Mouse (Mus musculus): Measurements from ENCODE around the gene Bcl11a. TPM values are rescaled to one million over a fixed set of nuclear protein-coding genes. Genes with fewer than 3 reads are reported as not detected.
A peak's percentile ranks its signal among the peaks of the same experiment; 100 is the strongest.

Bcl11a gene
- total and polyA plus RNA-seq, 3 experiments = 37.0 to 112 (median 83.8) TPM

GRCm38 (mm10) chr11:24094086-24094487, 16.2 kb downstream of the Bcl11a start:
- Histone ChIP-seq H3K4me1 (ENCODE audit: control insufficient read depth in 1 of 2, insufficient read depth in 2 of 2, low read length in 2 of 2) (peaks cover 30 to 32% of the 10 kb centered on the region in 2 experiments), H3K27ac (ENCODE audit: control insufficient read depth, low read depth, low read length) (no peak overlapping the region)
- TF ChIP-seq TCF12 (IDR thresholded peaks at IDR 0.05; ENCODE audit: low read depth, low read length) (0 out of 2 replicates have a peak, but pooled peaks have one; percentile 7), ZMIZ1 (IDR thresholded peaks at IDR 0.05; ENCODE audit: low read depth, low read length) (peak; percentile 26; the same call in 1 of the 2 replicates), HCFC1 (IDR thresholded peaks at IDR 0.05; ENCODE audit: low read depth, low read length) (no peak), CTCF (IDR thresholded peaks at IDR 0.05 in 2 of 3, conservative IDR thresholded peaks at IDR 0.05 in 1 of 3; ENCODE audit: control insufficient read depth in 1 of 3, insufficient read depth in 1 of 3, low read depth in 2 of 3, low read length in 3 of 3, poor library complexity in 1 of 3, severe bottlenecking in 1 of 3) (peak; percentile 10 to 34 (median 25); a peak in 3 of 6 replicates)

GRCm38 (mm10) chr11:24095236-24095635, 17.4 kb downstream of the Bcl11a start:
- Histone ChIP-seq H3K27me3 (ENCODE audit: control insufficient read depth in 1 of 2, insufficient read depth in 2 of 2, low read length in 2 of 2) (no peaks in the 10 kb centered on the region), H3K4me1 (ENCODE audit: control insufficient read depth in 1 of 2, insufficient read depth in 2 of 2, low read length in 2 of 2) (peaks cover 39 to 40% of the 10 kb centered on the region in 2 experiments), H3K9me3 (replicated peaks; ENCODE audit: insufficient read depth, low read length) (no peaks in the 10 kb centered on the region), H3K9ac (ENCODE audit: control insufficient read depth, low read depth, low read length, poor library complexity, severe bottlenecking) (no peak overlapping the region), H3K79me2 (ENCODE audit: control insufficient read depth, insufficient read depth, low read length, poor library complexity) (peaks cover 80% of the 10 kb centered on the region), H3K27ac (ENCODE audit: control insufficient read depth, low read depth, low read length) (no peak overlapping the region), H3K36me3 (ENCODE audit: control insufficient read depth in 1 of 2, insufficient read depth in 2 of 2, low read length in 2 of 2) (peaks cover 45 to 76% of the 10 kb centered on the region in 2 experiments), H3K4me3 (ENCODE audit: control insufficient read depth in 1 of 2, insufficient read depth in 1 of 2, low read depth in 2 of 2, low read length in 2 of 2) (no peak overlapping the region)
- no peak for DNase-seq (ENCODE audit: low read depth, low spot score)
- TF ChIP-seq GATA1 (IDR thresholded peaks at IDR 0.05; ENCODE audit: low read depth, low read length) = no peak
- peak in 1 of 2 experiments; percentile 39; a peak in 1 of 4 replicates for TF ChIP-seq POLR2A (IDR thresholded peaks at IDR 0.05; ENCODE audit: control insufficient read depth in 1 of 2, insufficient read depth in 1 of 2, low read depth in 1 of 2, low read length in 2 of 2, poor library complexity in 1 of 2)
- no peak for TF ChIP-seq MAFK (IDR thresholded peaks at IDR 0.05; ENCODE audit: borderline replicate concordance, low read depth, low read length)
- TF ChIP-seq SIN3A (IDR thresholded peaks at IDR 0.05; ENCODE audit: low read length) = peak; percentile 7; the same call in 1 of the 2 replicates
- TF ChIP-seq CHD1 (IDR thresholded peaks at IDR 0.05; ENCODE audit: low read depth, low read length) = 0 out of 2 replicates have a peak, but pooled peaks have one; percentile 13

More at GRCm38 (mm10) chr11:24094086-24094487, 16.2 kb downstream of the Bcl11a start:
- peaks cover 82% of the 10 kb centered on the region for H3K79me2 ChIP-seq (ENCODE audit: control insufficient read depth, insufficient read depth, low read length, poor library complexity)
- peaks cover 47 to 72% of the 10 kb centered on the region in 2 experiments for H3K36me3 ChIP-seq (ENCODE audit: control insufficient read depth in 1 of 2, insufficient read depth in 2 of 2, low read length in 2 of 2)
- peak; percentile 53 for DNase-seq (ENCODE audit: low read depth, low spot score)
- H3K27me3 ChIP-seq (ENCODE audit: control insufficient read depth in 1 of 2, insufficient read depth in 2 of 2, low read length in 2 of 2) = no peaks in the 10 kb centered on the region
- H3K4me3 ChIP-seq (ENCODE audit: control insufficient read depth in 1 of 2, insufficient read depth in 1 of 2, low read depth in 2 of 2, low read length in 2 of 2) = no peak overlapping the region
- H3K9ac ChIP-seq (ENCODE audit: control insufficient read depth, low read depth, low read length, poor library complexity, severe bottlenecking) = no peak overlapping the region
- H3K9me3 ChIP-seq (replicated peaks; ENCODE audit: insufficient read depth, low read length) = no peaks in the 10 kb centered on the region

GRCm38 (mm10) chr11:24095656-24096353, 17.9 kb downstream of the Bcl11a start:
- Histone ChIP-seq H3K4me1 (ENCODE audit: control insufficient read depth in 1 of 2, insufficient read depth in 2 of 2, low read length in 2 of 2) (peaks cover 42 to 45% of the 10 kb centered on the region in 2 experiments), H3K9me3 (replicated peaks; ENCODE audit: insufficient read depth, low read length) (no peaks in the 10 kb centered on the region), H3K4me3 (ENCODE audit: control insufficient read depth in 1 of 2, insufficient read depth in 1 of 2, low read depth in 2 of 2, low read length in 2 of 2) (no peak overlapping the region), H3K27ac (ENCODE audit: control insufficient read depth, low read depth, low read length) (0 out of 2 replicates have a peak overlapping the region, but pooled peaks have one; percentile 17), H3K9ac (ENCODE audit: control insufficient read depth, low read depth, low read length, poor library complexity, severe bottlenecking) (no peak overlapping the region), H3K36me3 (ENCODE audit: control insufficient read depth in 1 of 2, insufficient read depth in 2 of 2, low read length in 2 of 2) (peaks cover 40 to 82% of the 10 kb centered on the region in 2 experiments), H3K27me3 (ENCODE audit: control insufficient read depth in 1 of 2, insufficient read depth in 2 of 2, low read length in 2 of 2) (no peaks in the 10 kb centered on the region), H3K79me2 (ENCODE audit: control insufficient read depth, insufficient read depth, low read length, poor library complexity) (peaks cover 81% of the 10 kb centered on the region)
- DNase-seq (ENCODE audit: low read depth, low spot score) = no peak
- TF ChIP-seq ELF1 (IDR thresholded peaks at IDR 0.05; ENCODE audit: low read depth, low read length) (no peak), ZKSCAN1 (IDR thresholded peaks at IDR 0.05; ENCODE audit: low read depth, low read length) (no peak), EP300 (IDR thresholded peaks at IDR 0.05; ENCODE audit: low read depth in 1 of 2, low read length in 2 of 2) (peak in 1 of 2 experiments; percentile 26; a peak in 1 of 4 replicates), BHLHE40 (IDR thresholded peaks at IDR 0.05; ENCODE audit: borderline replicate concordance, low read depth, low read length) (no peak), ZMIZ1 (IDR thresholded peaks at IDR 0.05; ENCODE audit: low read depth, low read length) (peak; percentile 38; the same call in 1 of the 2 replicates), JUND (IDR thresholded peaks at IDR 0.05; ENCODE audit: low read depth, low read length) (no peak), MAZ (IDR thresholded peaks at IDR 0.05; ENCODE audit: low read depth, low read length) (no peak), GATA1 (IDR thresholded peaks at IDR 0.05; ENCODE audit: low read depth, low read length) (no peak), RAD21 (IDR thresholded peaks at IDR 0.05; ENCODE audit: low read depth, low read length) (no peak)

Data from MEL (cell line).